Mouse (Mus musculus) layer of hippocampus, adult 2 months (tissue): ENCODE data around the gene Stx6. TPM values are rescaled to one million over a fixed set of nuclear protein-coding genes. Genes with fewer than 3 reads are reported as not detected.

Source experiments
- DNase-seq, 2 experiments: peaks; one replicate each; pipeline ENCODE4 v3.0.0; 2022; ENCODE audit warnings: low spot score in 2 of 2
- H3K27ac ChIP-seq: fragments of 200-600 bp; 2 replicates; pipeline ENCODE4 v1.8.1; 2022
- H3K4me3 ChIP-seq: fragments of 200-600 bp; 2 replicates; pipeline ENCODE4 v1.8.1; 2022; ENCODE audit warnings: mild to moderate bottlenecking
- CTCF ChIP-seq: fragments of 200-600 bp; conservative IDR thresholded peaks from 2 replicates; pipeline ENCODE4 v1.8.1; 2022; ENCODE audit warnings: antibody characterized with exemption, mild to moderate bottlenecking, moderate library complexity
- long read RNA-seq, 2 experiments: library from polyadenylated mRNA; stranded (forward); transcript quantifications; one replicate each; pipeline ENCODE4 v2.0.0; 2021; ENCODE audit warnings: borderline mapping rate in 2 of 2
- total RNA-seq, 2 experiments: library from RNA; stranded (reverse); gene quantifications; 2 replicates each; pipeline ENCODE4 v1.2.3; 2021

The Stx6 gene
- 100 to 1,000 TPM; 124 to 129 TPM for total RNA-seq
- long read RNA-seq, experiment 1, full-length matches to known transcripts = 102 of 117 reads
- long read RNA-seq, experiment 1, partial matches to known transcripts = 2 of 117 reads
- long read RNA-seq, experiment 1, other reads (novel, unspliced or antisense) = 13 of 117 reads
- long read RNA-seq, experiment 2, full-length matches to known transcripts = 138 of 158 reads
- long read RNA-seq, experiment 2, partial matches to known transcripts = 4 of 158 reads
- long read RNA-seq, experiment 2, other reads (novel, unspliced or antisense) = 16 of 158 reads

DNA sequence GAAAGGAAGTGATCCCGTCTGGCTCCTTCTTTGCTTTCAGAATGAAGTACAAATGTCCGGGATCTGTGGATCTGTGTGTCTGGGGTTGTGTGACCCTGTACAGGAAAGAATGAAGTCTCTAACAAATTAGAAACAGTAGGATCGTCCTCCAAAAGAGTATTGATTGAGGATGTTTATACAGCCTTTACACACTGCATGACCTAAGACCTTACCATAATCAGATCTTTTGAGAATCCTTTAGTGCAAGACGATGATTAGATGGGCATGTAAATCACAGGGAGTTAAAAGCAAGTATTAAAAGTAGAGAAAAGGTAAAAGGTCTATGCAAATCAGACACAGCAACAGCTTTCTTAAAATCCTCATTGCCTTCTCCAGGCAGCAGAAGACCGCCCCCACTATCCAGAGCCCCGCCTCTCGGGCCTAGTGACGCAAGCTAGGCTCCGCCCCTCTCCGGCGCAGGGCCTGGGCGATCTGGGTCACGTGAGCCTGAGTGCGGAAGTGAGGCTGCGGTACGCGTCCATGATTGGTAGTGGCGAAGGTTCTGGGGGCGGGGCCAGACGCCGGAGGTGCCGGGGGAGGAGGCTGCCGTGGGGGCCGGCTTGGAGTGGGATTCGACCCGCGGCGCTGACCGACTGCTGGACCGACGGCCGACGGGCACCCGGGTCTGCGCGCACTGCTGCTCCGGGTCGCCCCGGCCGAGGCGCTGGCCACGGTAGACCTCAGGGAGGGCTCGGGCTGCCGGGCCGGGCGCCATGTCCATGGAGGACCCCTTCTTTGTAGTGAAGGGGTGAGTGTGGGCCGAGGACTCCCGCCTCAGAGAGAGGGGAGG is at the start of gene Stx6:
TSS of gene Stx6 (plus strand) at position 575 of the 829 bp plus-strand sequence.
- no peak for TF ChIP-seq CTCF
- DNase-seq = peak; percentile 99
- H3K27ac ChIP-seq = peak within 1 kb of the TSS; percentile 96
- peak within 1 kb of the TSS; percentile 79 for H3K4me3 ChIP-seq

- peak overlapping the region; percentile 11; the same call in 1 of the 2 replicates for H3K4me3 ChIP-seq
- DNase-seq = no peak
- H3K27ac ChIP-seq = peak overlapping the region; percentile 61
- no peak for TF ChIP-seq CTCF
These were observed 48.8 kb upstream of the Stx6 start for GRCm38 (mm10) chr1:155109387-155110350.

DNA sequence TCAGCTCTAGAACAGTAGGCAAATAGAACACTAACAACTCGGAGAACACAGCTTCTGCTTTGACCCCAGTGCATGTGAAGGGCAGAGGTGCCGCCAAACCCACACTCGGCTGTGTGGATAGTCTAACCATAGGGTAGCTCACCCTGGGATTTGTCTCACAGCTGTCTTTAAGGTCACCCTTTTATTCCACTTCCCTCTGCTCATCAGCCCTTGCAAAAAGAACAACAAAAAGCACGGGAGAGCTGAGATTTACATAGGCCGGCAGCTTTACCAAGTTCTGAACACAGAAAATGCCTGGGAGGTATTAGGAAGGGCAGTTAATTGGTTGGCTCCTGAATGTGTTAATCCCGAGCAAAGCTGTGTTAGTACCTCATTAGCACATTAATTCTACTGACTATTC is 47.0 kb upstream of the Stx6 start:
- Histone ChIP-seq H3K27ac (no peak overlapping the region), H3K4me3 (no peak overlapping the region)
- no peak for DNase-seq
- no peak for TF ChIP-seq CTCF

- TF ChIP-seq CTCF = no peak
- H3K27ac ChIP-seq = no peak overlapping the region
- H3K4me3 ChIP-seq = no peak overlapping the region
- no peak for DNase-seq
These were observed 46.4 kb upstream of the Stx6 start for GRCm38 (mm10) chr1:155112118-155112517.

DNA sequence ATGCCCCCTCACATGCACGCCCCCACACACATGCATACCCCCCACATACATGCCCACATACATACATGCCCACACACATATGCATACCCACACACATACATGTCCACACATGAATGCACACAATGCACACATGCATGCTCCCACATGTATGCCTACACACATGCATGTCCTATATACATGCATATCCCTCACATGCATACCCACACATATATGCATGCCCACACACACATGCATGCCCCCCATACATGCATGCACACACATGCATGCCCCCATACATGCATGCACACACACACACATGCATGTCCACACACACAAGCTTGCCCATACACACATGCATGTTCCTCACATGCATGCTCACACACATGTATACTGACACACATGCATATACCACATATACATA is 45.6 kb upstream of the Stx6 start:
- TF ChIP-seq CTCF = no peak
- Histone ChIP-seq H3K27ac (no peak overlapping the region), H3K4me3 (no peak overlapping the region)
- no peak for DNase-seq

- no peak overlapping the region for H3K27ac ChIP-seq
- no peak for DNase-seq
- TF ChIP-seq CTCF = no peak
- H3K4me3 ChIP-seq = no peak overlapping the region
These were observed 44.6 kb upstream of the Stx6 start for GRCm38 (mm10) chr1:155113946-155114345.

GRCm38 (mm10) chr1:155119719-155120118 is 38.8 kb upstream of the Stx6 start:
- DNase-seq = no peak
- Histone ChIP-seq H3K4me3 (no peak overlapping the region), H3K27ac (no peak overlapping the region)
- TF ChIP-seq CTCF = no peak

DNA sequence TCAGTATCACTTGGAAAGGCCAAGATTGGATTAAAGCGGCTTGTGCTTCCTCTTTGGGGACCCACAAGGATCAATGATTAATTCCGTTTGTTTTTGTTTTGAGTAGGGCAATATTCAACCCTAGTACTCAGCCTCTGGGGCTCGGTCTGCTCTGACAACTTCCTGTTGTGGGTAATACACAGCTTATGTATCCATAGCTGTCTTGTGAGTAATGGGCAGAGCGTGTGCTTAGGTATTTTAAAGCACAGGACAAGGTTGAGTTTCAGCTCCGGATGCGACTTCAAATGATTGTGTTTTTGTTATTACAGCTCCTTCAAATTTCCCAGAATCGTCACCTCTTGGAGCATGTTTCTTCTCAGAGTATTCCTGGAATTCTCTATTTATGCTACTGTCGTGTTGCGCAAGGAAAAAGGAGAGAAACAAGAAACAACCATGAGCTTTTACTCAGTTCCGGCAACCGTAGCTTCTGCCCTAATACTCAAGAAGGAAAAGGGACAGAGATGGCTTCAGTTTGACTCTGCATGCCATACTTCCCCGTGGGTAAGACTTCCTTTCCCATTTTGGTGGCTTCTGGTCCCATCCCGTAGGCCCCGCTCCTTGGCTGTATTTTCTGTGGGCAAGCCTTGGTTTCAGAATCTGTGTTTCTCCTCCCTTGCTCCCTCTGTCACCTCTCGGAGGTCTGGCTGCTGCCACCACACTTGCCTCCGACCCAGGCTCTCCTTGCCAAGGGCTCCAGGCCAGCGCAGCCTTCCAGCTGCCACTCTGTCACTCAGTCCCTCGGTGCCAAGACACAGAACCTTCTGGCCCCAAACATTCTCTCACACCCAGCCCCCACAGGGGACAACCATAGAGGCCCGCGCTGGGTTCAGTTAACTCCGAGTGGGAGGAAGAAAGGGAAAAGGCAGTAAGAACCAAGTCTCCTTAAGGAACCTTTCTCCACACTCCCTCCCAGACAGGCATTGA is 36.3 kb upstream of the Stx6 start:
- DNase-seq = peak; percentile 53 to 61
- H3K27ac ChIP-seq = no peak overlapping the region
- H3K4me3 ChIP-seq = no peak overlapping the region
- no peak for TF ChIP-seq CTCF

- Histone ChIP-seq H3K27ac (no peak overlapping the region), H3K4me3 (no peak overlapping the region)
- TF ChIP-seq CTCF = no peak
- no peak for DNase-seq
These were observed 34.1 kb upstream of the Stx6 start for GRCm38 (mm10) chr1:155124397-155124796.

DNA sequence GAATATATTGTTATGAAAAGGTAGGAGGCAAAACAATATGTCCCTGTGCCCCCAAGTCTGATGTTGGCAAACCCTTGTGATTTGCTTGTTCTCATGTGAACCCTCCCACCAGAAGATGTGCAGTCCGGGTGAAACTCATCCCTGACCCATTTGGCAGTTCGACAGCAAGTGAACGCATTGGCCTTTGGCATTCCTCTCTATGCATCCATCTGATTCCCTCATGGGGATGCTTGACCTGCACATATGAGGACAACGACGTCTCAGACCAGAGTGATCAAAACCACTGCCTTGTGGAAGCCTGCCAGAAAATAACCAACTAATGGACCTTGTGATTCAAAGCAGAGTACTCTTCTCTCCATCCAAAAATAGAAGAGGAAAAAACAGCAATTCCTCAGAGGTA is 31.8 kb upstream of the Stx6 start:
- no peak overlapping the region for H3K4me3 ChIP-seq
- DNase-seq = no peak
- no peak for TF ChIP-seq CTCF
- H3K27ac ChIP-seq = no peak overlapping the region

DNA sequence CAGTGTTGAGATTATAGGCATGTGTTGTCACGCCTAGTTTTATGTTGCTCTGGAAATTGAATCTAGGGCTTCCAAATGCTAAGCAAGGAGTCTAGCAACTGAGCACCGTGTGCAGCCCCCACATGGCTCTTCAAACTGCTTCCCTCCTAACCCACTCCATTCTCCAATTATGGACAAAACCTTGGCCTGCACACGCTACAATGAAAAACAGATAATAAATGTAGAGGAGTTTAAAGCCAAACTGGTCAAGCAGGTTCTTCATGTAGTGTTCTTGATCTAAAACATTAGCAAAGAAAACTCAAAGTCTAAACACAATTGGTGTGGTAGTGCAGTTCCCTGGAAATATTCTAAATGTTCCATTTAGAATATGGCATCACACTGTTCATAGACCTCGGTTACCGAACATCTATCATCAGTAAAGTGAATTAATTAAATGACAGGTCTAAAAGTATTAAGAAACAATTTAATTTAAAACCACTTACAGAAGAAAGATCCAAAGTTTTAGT is 31.0 kb upstream of the Stx6 start:
- no peak overlapping the region for H3K4me3 ChIP-seq
- no peak for DNase-seq
- no peak overlapping the region for H3K27ac ChIP-seq
- TF ChIP-seq CTCF = no peak

- Histone ChIP-seq H3K27ac (no peak overlapping the region), H3K4me3 (no peak overlapping the region)
- no peak for DNase-seq
- no peak for TF ChIP-seq CTCF
These were observed 23.6 kb upstream of the Stx6 start for GRCm38 (mm10) chr1:155134866-155135265.
